Mouse (Mus musculus): ENCODE data around the gene Il18bp. TPM values are rescaled to one million over a fixed set of nuclear protein-coding genes. Genes with fewer than 3 reads are reported as not detected.
A peak's percentile ranks its signal among the peaks of the same experiment; 100 is the strongest.

Gene Il18bp
- polyA plus RNA-seq, 1 experiment from 2014 or later = 6.3 TPM

DNA sequence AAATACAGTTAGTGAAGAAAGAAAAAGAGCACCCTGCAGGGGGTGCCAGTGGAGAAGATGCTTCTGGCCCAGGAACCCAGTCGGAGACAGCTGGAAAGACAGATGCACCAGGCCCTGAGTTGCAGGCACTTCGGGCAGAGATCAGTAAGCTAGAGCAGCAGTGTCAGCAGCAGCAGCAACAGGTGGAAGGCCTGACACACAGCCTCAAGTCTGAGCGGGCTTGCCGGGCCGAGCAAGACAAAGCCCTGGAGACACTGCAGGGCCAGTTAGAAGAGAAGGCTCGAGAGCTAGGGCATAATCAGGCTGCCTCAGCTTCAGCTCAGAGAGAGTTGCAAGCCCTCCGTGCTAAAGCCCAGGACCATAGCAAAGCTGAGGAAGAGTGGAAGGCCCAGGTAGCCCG lies 18.2 kb downstream of the Il18bp start:
- Histone ChIP-seq H3K36me3 (replicated peaks) (peaks cover 72% of the 10 kb centered on the region), H3K27me3 (replicated peaks) (no peaks in the 10 kb centered on the region), H3K4me3 (no peak overlapping the region), H3K27ac (no peak overlapping the region), H3K4me1 (no peaks in the 10 kb centered on the region), H3K9me3 (no peaks in the 10 kb centered on the region), H3K9ac (no peak overlapping the region), H3K4me2 (no peak overlapping the region)
- no peak for ATAC-seq (replicated peaks)
- WGBS = 86% methylated on average over 8 of the region's 8 CpGs

DNA sequence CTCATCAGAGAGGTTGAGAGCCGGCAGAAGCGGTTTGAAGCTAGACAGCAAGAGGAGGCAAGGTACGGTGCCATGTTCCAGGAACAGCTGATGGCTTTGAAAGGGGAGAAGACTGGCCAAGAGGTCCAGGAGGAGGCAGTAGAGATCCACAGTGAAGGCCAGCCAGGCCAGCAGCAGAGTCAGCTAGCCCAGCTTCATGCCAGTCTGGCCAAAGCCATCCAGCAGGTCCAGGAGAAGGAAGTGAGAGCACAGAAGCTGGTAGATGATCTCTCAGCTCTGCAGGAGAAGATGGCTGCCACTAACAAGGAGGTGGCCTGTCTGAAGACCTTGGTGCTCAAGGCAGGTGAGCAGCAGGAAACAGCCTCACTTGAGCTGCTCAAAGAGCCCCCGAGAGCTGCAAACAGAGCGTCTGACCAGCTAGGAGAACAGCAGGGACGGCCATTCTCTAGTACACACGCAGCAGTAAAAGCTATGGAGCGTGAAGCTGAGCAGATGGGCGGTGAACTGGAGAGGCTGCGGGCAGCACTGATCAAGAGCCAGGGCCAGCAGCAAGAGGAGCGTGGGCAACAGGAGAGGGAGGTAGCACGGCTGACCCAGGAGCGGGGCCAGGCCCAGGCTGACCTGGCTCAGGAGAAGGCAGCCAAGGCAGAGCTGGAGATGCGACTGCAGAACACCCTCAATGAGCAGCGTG lies 18.9 kb downstream of the Il18bp start:
- Histone ChIP-seq H3K9ac (no peak overlapping the region), H3K27me3 (replicated peaks) (no peaks in the 10 kb centered on the region), H3K4me3 (no peak overlapping the region), H3K27ac (no peak overlapping the region), H3K36me3 (replicated peaks) (peaks cover 79% of the 10 kb centered on the region), H3K4me2 (no peak overlapping the region), H3K9me3 (no peaks in the 10 kb centered on the region), H3K4me1 (no peaks in the 10 kb centered on the region)
- WGBS = 87% methylated on average over 15 of the region's 15 CpGs
- ATAC-seq (replicated peaks) = no peak; the same call in 1 of the 2 replicates

DNA sequence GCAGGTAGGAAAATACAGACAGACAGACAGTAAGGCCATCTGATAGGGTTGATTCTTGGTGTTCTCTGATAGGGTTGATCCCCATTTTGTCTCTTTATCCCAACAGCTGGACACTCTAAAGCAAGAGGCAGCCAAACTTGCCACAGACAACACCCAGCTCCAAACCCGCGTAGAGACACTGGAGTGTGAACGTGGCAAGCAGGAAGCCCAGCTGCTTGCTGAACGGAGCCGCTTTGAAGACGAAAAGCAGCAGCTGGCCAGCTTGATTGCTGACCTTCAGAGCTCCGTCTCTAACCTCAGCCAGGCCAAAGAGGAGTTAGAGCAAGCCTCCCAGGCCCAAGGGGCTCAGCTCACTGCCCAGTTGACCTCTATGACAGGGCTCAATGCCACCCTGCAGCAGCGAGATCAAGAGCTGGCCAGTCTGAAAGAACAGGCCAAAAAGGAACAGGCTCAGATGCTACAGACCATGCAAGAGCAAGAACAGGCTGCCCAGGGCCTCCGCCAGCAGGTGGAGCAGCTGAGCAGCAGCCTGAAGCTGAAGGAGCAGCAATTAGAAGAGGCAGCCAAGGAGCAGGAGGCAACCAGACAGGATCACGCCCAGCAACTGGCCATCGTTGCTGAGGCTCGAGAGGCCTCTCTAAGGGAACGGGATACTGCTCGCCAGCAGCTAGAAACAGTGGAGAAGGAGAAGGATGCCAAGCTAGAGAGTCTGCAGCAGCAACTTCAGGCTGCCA lies 20.1 kb downstream of the Il18bp start:
- H3K27me3 ChIP-seq (replicated peaks) = no peaks in the 10 kb centered on the region
- no peak overlapping the region for H3K4me2 ChIP-seq
- peaks cover 87% of the 10 kb centered on the region for H3K36me3 ChIP-seq (replicated peaks)
- H3K9ac ChIP-seq = no peak overlapping the region
- no peak overlapping the region for H3K4me3 ChIP-seq
- WGBS = 67% methylated on average over 14 of the region's 14 CpGs
- H3K27ac ChIP-seq = peak overlapping the region; percentile 23; the same call in 1 of the 2 replicates
- H3K4me1 ChIP-seq = no peaks in the 10 kb centered on the region
- ATAC-seq (replicated peaks) = 0 out of 2 replicates have a peak, but pooled peaks have one; percentile 32
- no peaks in the 10 kb centered on the region for H3K9me3 ChIP-seq

DNA sequence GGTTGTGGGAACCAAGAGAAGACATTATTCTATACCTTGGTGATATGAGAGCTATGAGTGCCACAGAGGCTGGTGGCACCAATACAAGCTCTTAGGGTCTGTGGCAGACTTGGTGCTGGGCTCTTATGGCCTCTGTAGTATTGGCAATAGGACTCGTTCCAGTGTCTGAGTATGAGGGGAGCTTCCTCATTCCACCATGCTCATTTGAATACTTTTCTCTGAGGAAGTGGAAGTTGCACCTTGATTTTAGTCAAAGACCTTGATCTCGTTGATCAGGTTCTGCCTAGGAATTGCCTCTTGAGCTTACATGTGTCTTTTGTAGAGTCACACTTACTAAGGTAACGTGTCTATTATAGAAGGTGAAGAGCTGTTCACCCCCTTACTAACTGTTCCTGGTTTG lies 24.2 kb downstream of the Il18bp start:
- no peaks in the 10 kb centered on the region for H3K9me3 ChIP-seq
- H3K9ac ChIP-seq = no peak overlapping the region
- H3K4me2 ChIP-seq = no peak overlapping the region
- ATAC-seq (replicated peaks) = no peak
- no peak overlapping the region for H3K27ac ChIP-seq
- no peak overlapping the region for H3K4me3 ChIP-seq
- peaks cover 87% of the 10 kb centered on the region for H3K36me3 ChIP-seq (replicated peaks)
- 93% methylated on average over 3 of the region's 3 CpGs for WGBS
- no peaks in the 10 kb centered on the region for H3K4me1 ChIP-seq
- H3K27me3 ChIP-seq (replicated peaks) = no peaks in the 10 kb centered on the region

DNA sequence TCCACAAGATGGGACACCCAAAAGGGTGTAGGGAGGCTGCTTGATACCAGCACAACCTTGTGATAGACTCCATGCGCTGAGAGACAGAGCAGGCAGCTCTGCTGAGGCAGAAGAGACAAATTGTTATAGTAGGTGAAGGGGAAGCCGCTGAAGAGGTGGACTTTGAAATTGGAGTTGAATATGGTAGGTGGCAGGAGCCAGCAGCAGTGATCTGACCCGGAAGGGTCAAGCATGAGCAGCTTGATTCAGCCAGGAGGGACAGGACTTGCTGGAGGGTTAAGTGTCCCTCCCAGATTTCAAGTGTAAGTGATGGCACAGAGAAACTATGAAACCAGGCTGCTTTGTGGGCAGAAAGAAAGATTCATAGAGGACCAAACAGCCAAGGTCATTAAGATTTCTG lies 33.4 kb downstream of the Il18bp start:
- no peak overlapping the region for H3K4me2 ChIP-seq
- H3K36me3 ChIP-seq (replicated peaks) = peaks cover 14% of the 10 kb centered on the region
- no peaks in the 10 kb centered on the region for H3K27me3 ChIP-seq (replicated peaks)
- H3K9ac ChIP-seq = no peak overlapping the region
- no peaks in the 10 kb centered on the region for H3K9me3 ChIP-seq
- no peaks in the 10 kb centered on the region for H3K4me1 ChIP-seq
- WGBS = 98% methylated on average over 3 of the region's 3 CpGs
- no peak overlapping the region for H3K27ac ChIP-seq
- no peak overlapping the region for H3K4me3 ChIP-seq
- ATAC-seq (replicated peaks) = no peak

DNA sequence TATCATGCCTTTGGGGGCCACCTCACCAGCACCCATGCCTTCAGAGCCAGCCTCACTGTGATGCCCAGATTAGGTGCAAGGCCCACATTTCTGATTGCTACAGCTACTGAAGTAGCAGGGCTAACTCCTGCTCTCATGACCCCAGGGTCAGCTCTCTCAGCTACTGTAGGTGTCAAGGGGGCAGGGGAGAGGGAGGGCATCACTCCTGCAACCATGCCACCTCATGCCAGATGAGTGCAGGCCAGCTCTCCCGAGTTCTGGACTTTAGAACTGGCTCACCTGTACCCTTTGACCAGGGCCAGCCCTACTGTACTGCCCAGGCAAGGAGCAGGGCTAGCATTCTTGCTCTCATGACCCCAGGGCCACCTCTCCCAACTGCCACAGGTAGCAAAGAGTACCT lies 35.8 kb downstream of the Il18bp start:
- no peaks in the 10 kb centered on the region; the same call in 1 of the 2 replicates for H3K36me3 ChIP-seq (replicated peaks)
- no peaks in the 10 kb centered on the region for H3K4me1 ChIP-seq
- no peaks in the 10 kb centered on the region for H3K27me3 ChIP-seq (replicated peaks)
- no peak overlapping the region for H3K4me3 ChIP-seq
- WGBS = 62% methylated on average over 1 of the region's 1 CpGs
- no peaks in the 10 kb centered on the region for H3K9me3 ChIP-seq
- no peak overlapping the region for H3K9ac ChIP-seq
- no peak overlapping the region for H3K4me2 ChIP-seq
- no peak; the same call in 1 of the 2 replicates for ATAC-seq (replicated peaks)
- no peak overlapping the region for H3K27ac ChIP-seq

DNA sequence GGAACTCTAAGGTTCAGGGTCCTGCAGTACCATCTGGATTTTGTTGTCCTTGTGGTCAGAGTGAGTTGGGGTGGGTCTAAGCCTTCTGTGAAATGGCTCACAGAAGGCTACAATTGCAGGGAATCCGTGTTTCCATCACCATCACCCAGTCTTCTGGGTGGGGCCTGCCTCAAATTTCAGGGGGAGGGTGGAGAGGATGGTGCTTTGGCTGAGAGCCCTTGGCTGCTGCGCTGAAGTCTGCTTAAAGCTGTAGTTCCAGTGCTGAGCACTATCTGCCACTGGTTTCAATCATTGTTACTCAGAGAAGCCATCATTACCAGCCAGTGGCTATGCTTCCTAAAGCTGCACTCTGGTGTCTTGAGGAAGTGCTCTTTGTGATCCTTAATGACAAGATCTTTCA lies 44.0 kb downstream of the Il18bp start:
- H3K36me3 ChIP-seq (replicated peaks) = 0 out of 2 replicates have a peak, but pooled peaks cover 3% of the 10 kb centered on the region
- no peak overlapping the region for H3K4me2 ChIP-seq
- H3K4me1 ChIP-seq = peaks cover 28% of the 10 kb centered on the region
- no peak overlapping the region for H3K9ac ChIP-seq
- no peaks in the 10 kb centered on the region for H3K27me3 ChIP-seq (replicated peaks)
- 0 out of 2 replicates have a peak overlapping the region, but pooled peaks have one; percentile 24 for H3K27ac ChIP-seq
- no peak overlapping the region for H3K4me3 ChIP-seq
- H3K9me3 ChIP-seq = no peaks in the 10 kb centered on the region
- ATAC-seq (replicated peaks) = no peak
- whole genome bisulfite sequencing = 76% methylated on average over 2 of the region's 2 CpGs

DNA sequence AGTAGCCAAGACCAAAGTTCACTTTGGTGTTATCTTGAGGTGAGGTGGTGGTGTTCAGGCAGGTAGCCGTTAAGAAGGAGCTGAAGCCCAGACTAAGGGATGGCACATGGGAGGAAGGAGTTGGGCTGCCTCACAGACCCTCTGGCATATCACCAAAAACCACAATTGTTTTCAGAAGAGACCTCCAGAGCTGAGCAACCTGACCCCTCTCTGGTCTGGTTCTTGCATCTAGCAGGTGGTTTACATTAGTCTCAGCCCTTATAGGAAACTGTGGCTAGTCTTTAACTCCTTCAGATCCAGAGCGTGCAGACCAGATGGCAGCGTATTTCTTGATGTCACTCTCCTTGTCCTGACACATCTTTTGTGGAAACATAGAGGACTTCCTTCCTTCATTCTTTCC lies 44.8 kb downstream of the Il18bp start:
- WGBS = 93% methylated on average over 3 of the region's 3 CpGs
- ATAC-seq (replicated peaks) = no peak
- Histone ChIP-seq H3K4me1 (peaks cover 32% of the 10 kb centered on the region), H3K27me3 (replicated peaks) (no peaks in the 10 kb centered on the region), H3K27ac (no peak overlapping the region), H3K36me3 (replicated peaks) (0 out of 2 replicates have a peak, but pooled peaks cover 3% of the 10 kb centered on the region), H3K4me3 (no peak overlapping the region), H3K4me2 (no peak overlapping the region), H3K9me3 (no peaks in the 10 kb centered on the region), H3K9ac (no peak overlapping the region)

DNA sequence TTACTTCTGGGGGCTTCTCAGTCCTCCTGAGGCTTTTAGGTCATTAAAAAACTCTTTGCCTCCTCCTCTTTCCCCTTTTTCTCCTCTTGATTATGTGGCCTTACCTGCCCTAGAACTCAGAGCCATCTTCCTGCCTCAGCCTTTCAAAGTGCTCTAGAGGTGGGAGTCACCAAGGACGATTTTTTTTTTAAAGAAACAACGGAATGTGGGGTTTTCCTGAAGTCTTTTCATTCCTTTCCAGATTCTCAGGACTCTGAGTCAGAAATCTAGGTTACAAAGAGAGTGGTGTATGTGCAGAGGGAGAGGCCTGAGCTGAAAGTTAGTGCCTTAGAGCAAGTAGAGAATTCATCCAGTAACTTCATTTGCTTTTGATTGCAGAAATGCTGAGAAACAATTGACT lies 46.8 kb downstream of the Il18bp start:
- WGBS = 60% methylated on average over 2 of the region's 2 CpGs
- H3K9ac ChIP-seq = peak overlapping the region; percentile 96; the same call in 1 of the 2 replicates
- peak overlapping the region; percentile 66 for H3K4me2 ChIP-seq
- peaks cover 35% of the 10 kb centered on the region for H3K4me1 ChIP-seq
- no peaks in the 10 kb centered on the region for H3K9me3 ChIP-seq
- H3K27me3 ChIP-seq (replicated peaks) = no peaks in the 10 kb centered on the region
- ATAC-seq (replicated peaks) = no peak
- H3K27ac ChIP-seq = peak overlapping the region; percentile 99
- H3K4me3 ChIP-seq = peak overlapping the region; percentile 72
- H3K36me3 ChIP-seq (replicated peaks) = no peaks in the 10 kb centered on the region

DNA sequence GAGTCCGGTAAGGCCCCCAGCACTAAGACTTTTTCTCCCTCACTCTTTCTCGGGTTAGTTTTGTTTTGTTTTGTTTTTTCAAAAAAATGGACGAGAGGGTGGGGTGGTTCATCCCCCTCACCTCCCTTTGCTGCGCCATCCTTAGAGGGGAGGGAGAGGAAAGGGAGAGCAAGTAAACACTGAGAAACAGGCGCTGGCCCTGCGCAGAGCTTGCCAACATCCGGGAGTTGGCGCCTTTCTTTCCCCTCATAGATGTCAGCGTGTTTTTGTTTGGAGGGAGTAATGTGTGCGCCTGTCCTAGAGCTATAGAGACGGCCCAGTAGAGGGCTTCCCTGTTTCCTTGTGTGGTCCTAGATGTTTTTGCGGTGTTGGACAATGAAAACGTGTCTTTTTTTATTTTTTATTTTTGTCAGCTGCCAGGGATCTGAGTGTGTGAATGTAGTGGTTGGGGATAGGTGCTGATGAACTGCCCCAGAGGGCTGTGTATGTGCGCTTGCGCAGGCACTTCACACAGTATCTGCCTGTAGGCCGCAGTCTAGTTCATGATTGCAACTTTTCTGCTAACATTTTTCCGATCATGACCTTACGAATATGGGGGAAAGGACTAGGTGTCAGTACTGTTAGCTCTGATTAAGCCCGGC lies 47.5 kb downstream of the Il18bp start:
- Histone ChIP-seq H3K9ac (peak overlapping the region; percentile 96), H3K27me3 (replicated peaks) (no peaks in the 10 kb centered on the region), H3K4me3 (peak overlapping the region; percentile 72), H3K36me3 (replicated peaks) (no peaks in the 10 kb centered on the region), H3K4me2 (peak overlapping the region; percentile 66), H3K27ac (peak overlapping the region; percentile 99), H3K4me1 (peaks cover 35% of the 10 kb centered on the region), H3K9me3 (no peaks in the 10 kb centered on the region)
- WGBS = 2% methylated on average over 19 of the region's 19 CpGs
- ATAC-seq (replicated peaks) = peak; percentile 73

DNA sequence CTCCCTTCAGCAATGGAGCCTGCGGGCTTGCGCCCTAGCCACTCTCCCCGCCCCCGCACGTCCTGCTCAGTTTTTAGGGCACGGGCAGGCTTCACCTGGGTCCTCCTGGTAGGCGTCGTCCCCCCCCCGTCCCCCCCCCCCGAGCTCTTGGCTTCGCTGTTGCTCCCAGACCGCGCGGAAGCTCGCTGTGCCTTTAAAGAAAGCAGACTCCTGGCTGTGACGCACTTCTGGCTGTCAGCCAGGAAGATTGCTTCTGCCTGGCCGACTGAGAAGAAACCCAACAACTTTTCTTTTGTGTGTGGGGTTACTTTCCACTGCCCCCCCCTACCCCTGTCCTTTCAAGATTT lies 48.1 kb downstream of the Il18bp start:
- H3K4me1 ChIP-seq = peaks cover 35% of the 10 kb centered on the region
- peak overlapping the region; percentile 96 for H3K9ac ChIP-seq
- no peaks in the 10 kb centered on the region for H3K36me3 ChIP-seq (replicated peaks)
- H3K27me3 ChIP-seq (replicated peaks) = no peaks in the 10 kb centered on the region
- peak overlapping the region; percentile 99 for H3K27ac ChIP-seq
- no peaks in the 10 kb centered on the region for H3K9me3 ChIP-seq
- 1% methylated on average over 12 of the region's 17 CpGs for whole genome bisulfite sequencing
- H3K4me2 ChIP-seq = peak overlapping the region; percentile 66
- ATAC-seq (replicated peaks) = peak; percentile 82; the same call in 1 of the 2 replicates
- peak overlapping the region; percentile 72 for H3K4me3 ChIP-seq

DNA sequence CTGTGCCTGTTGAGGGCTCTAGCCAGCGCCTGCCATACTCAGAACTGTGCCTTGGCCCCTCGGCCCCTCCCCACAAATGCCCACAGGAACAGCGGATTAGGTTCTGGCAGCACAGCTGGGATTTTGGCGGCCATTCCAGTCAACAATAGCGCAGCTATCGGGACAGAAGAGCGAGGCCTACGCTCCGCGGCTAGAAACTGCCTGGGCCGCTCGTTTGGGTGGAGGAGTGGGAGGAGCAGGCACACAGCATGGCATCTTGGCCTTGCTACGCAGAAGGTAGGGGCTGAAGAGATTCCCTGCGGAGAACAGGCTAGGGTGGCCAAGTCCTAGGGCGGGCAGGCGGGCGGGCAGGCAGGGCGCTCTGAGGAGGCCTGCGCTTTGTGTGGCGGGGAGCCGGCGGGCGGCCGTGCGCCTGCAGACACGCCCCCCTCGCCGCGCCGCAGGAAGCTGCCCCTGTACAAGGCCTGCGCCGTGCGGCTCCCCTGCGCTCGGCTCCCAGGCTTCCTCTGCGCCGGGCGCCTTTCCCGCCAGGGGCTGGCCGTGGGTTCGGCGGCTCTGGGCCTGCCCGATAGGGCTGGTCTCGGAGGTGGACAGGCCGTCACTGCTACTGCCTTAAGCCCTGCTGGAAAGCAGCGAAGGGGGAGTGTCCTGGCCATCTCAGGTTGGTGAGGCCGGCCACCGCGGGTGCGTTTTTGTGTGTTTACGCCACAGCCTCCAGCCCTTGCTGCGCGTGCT lies 48.6 kb downstream of the Il18bp start:
- ATAC-seq (replicated peaks) = peak; percentile 91
- H3K4me1 ChIP-seq = peaks cover 35% of the 10 kb centered on the region
- H3K27me3 ChIP-seq (replicated peaks) = no peaks in the 10 kb centered on the region
- no peaks in the 10 kb centered on the region for H3K36me3 ChIP-seq (replicated peaks)
- peak overlapping the region; percentile 66 for H3K4me2 ChIP-seq
- peak overlapping the region; percentile 72 for H3K4me3 ChIP-seq
- H3K9me3 ChIP-seq = no peaks in the 10 kb centered on the region
- under 1% methylated on average over 53 of the region's 53 CpGs for WGBS
- H3K27ac ChIP-seq = peak overlapping the region; percentile 99
- H3K9ac ChIP-seq = peak overlapping the region; percentile 96
